Mouse (Mus musculus) T-cell, adult 66 days (primary cell): Measurements from ENCODE around the gene Mak. TPM values are rescaled to one million over a fixed set of nuclear protein-coding genes. Genes with fewer than 3 reads are reported as not detected.

Experiments
- total RNA-seq, 2 experiments: library from RNA; stranded (reverse); gene quantifications; 3 replicates in 1 of 2; 4 replicates in 1 of 2; pipeline ENCODE4 v1.2.4; 2023

Gene Mak
- not detected for total RNA-seq

GRCm38 (mm10) chr13:41079421-41079780, at the start of gene Mak:
Mak (minus strand) TSS chr13:41079706.

GRCm38 (mm10) chr13:41113940-41114339, 34.4 kb upstream of the Mak start, which contains the start of gene Sycp2l:
Sycp2l (plus strand) TSS chr13:41114307.

GRCm38 (mm10) chr13:41110935-41111334, 31.4 kb upstream of the Mak start, which contains the start of gene Gcm2:
Gcm2 (minus strand) TSS chr13:41111035.

GRCm38 (mm10) chr13:41015829-41016634, 63.5 kb downstream of the Mak start, which contains the start of gene Tmem14c:
Tmem14c (plus strand) TSS chr13:41016292.

GRCm38 (mm10) chr13:41000926-41001639, 78.4 kb downstream of the Mak start, which contains the start of gene Pak1ip1:
Pak1ip1 (plus strand) TSS chr13:41001023.

Other genes starting within 250 kb of the Mak start
- 1 to 10 TPM in 1 of 2 experiments, under 1 TPM in 1; 0.80 to 3.0 TPM for gene Gcnt2, start 220.0 kb downstream of the Mak start, total RNA-seq
- 10 to 100 TPM; 70.5 to 81.3 TPM for gene Pak1ip1, start 78.7 kb downstream of the Mak start, total RNA-seq
- 10 to 100 TPM; 49.4 to 49.8 TPM for gene Tmem14c, start 63.4 kb downstream of the Mak start, total RNA-seq
- under 1 TPM in 1 of 2 experiments, not detected in 1; 0.36 TPM for gene Gcm2, start 31.3 kb upstream of the Mak start, total RNA-seq
- not detected for gene Sycp2l, start 34.6 kb upstream of the Mak start, total RNA-seq
- gene Elovl2, start 140.7 kb upstream of the Mak start, total RNA-seq: not detected
- gene Smim13, start 170.1 kb upstream of the Mak start, total RNA-seq: 1 to 10 TPM; 7.6 to 8.5 TPM
- gene Gm17364, start 194.3 kb upstream of the Mak start, total RNA-seq: not detected